Mouse (Mus musculus): ENCODE measurements around the gene Rpl23a. TPM values are rescaled to one million over a fixed set of nuclear protein-coding genes. Genes with fewer than 3 reads are reported as not detected.
A peak's percentile ranks its signal among the peaks of the same experiment; 100 is the strongest.
"Not testable (repeated sequence)": the region's sequence is repeated elsewhere in the genome, so short reads cannot be mapped to it uniquely, and the experiment has no call there.

Gene Rpl23a
- total RNA-seq, 2 experiments from 2014 or later, result 729 to 741 TPM

- DNase-seq (ENCODE audit: low spot score in 2 of 2), result peak; percentile 29 to 52
Observed at GRCm38 (mm10) chr11:78188331-78189233, 5.2 kb upstream of the Rpl23a start, which contains the start of gene Rab34. Gene Rab34, plus strand, starts transcription at chr11:78188430.

GRCm38 (mm10) chr11:78184702-78185101, 1.3 kb upstream of the Rpl23a start:
- not testable (repeated sequence) for DNase-seq (ENCODE audit: low spot score in 2 of 2)

GRCm38 (mm10) chr11:78183884-78184514, 615 bp upstream of the Rpl23a start:
- DNase-seq (ENCODE audit: low spot score in 2 of 2), result no peak

GRCm38 (mm10) chr11:78182450-78182849, 934 bp downstream of the Rpl23a start:
- DNase-seq (ENCODE audit: low spot score in 2 of 2), result no peak

- no peak for DNase-seq (ENCODE audit: low spot score in 2 of 2)
Observed at GRCm38 (mm10) chr11:78181830-78182357, 1.5 kb downstream of the Rpl23a start.

GRCm38 (mm10) chr11:78180081-78180761, 3.2 kb downstream of the Rpl23a start:
- no peak for DNase-seq (ENCODE audit: low spot score in 2 of 2)

GRCm38 (mm10) chr11:78179438-78179999, 3.9 kb downstream of the Rpl23a start:
- no peak for DNase-seq (ENCODE audit: low spot score in 2 of 2)

GRCm38 (mm10) chr11:78178859-78179437, 4.4 kb downstream of the Rpl23a start:
- DNase-seq (ENCODE audit: low spot score in 2 of 2), result peak in 1 of 2 experiments; percentile 45

GRCm38 (mm10) chr11:78177903-78178858, 5.2 kb downstream of the Rpl23a start:
- peak; percentile 92 to 93 for DNase-seq (ENCODE audit: low spot score in 2 of 2)

- DNase-seq (ENCODE audit: low spot score in 2 of 2), result no peak
Observed at GRCm38 (mm10) chr11:78177437-78177836, 5.9 kb downstream of the Rpl23a start.

- no peak for DNase-seq (ENCODE audit: low spot score in 2 of 2)
Observed at GRCm38 (mm10) chr11:78176905-78177331, 6.5 kb downstream of the Rpl23a start.

- peak; percentile 76 to 78 for DNase-seq (ENCODE audit: low spot score in 2 of 2)
Observed at GRCm38 (mm10) chr11:78176402-78176862, 7.0 kb downstream of the Rpl23a start, which contains the start of the genes Nek8 and Tlcd1. Gene Nek8, minus strand, starts transcription at chr11:78176675. Gene Tlcd1, plus strand, starts transcription at chr11:78176711.

- DNase-seq (ENCODE audit: low spot score in 2 of 2), result no peak
Observed at GRCm38 (mm10) chr11:78175771-78176401, 7.5 kb downstream of the Rpl23a start.

- DNase-seq (ENCODE audit: low spot score in 2 of 2), result no peak
Observed at GRCm38 (mm10) chr11:78174506-78174905, 8.9 kb downstream of the Rpl23a start.

GRCm38 (mm10) chr11:78172748-78173383, 10.5 kb downstream of the Rpl23a start:
- no peak for DNase-seq (ENCODE audit: low spot score in 2 of 2)

GRCm38 (mm10) chr11:78172034-78172747, 11.2 kb downstream of the Rpl23a start:
- no peak for DNase-seq (ENCODE audit: low spot score in 2 of 2)

- no peak for DNase-seq (ENCODE audit: low spot score in 2 of 2)
Observed at GRCm38 (mm10) chr11:78171328-78171727, 12.1 kb downstream of the Rpl23a start.

GRCm38 (mm10) chr11:78170306-78170705, 13.1 kb downstream of the Rpl23a start:
- no peak for DNase-seq (ENCODE audit: low spot score in 2 of 2)

Data from left cerebral cortex, adult 18-20 months (tissue).